Mouse (Mus musculus) megakaryocyte, embryonic 14.5 days (primary cell): ENCODE measurements at regions not wholly inside any gene's neighbourhood (a gene's known extent, or its start where the extent isn't known, plus 50 kb on each side); places are given as distances from the start of the nearest gene placed in this dataset.

ENCODE experiments used
- H3K27me3 ChIP-seq: replicated peaks from 2 replicates; pipeline ENCODE3; 2012; ENCODE audit warnings: inconsistent platforms
- H3K36me3 ChIP-seq: replicated peaks from 2 replicates; pipeline ENCODE3; 2012; ENCODE audit warnings: low read length, inconsistent platforms, mixed read lengths
- H3K4me1 ChIP-seq: 2 replicates; pipeline ENCODE4 v1.6.1; 2012; ENCODE audit warnings: inconsistent platforms
- H3K4me3 ChIP-seq: replicated peaks from 2 replicates; pipeline ENCODE3; 2012; ENCODE audit warnings: moderate library complexity, mild to moderate bottlenecking, inconsistent platforms
- H3K9me3 ChIP-seq: 2 replicates; pipeline ENCODE4 v1.6.1; 2012; ENCODE audit warnings: inconsistent platforms
- FLI1 ChIP-seq: IDR thresholded peaks from 2 replicates; pipeline ENCODE4 v1.6.1; 2012; ENCODE audit warnings: low read length, inconsistent platforms, mixed read lengths
- GATA1 ChIP-seq: IDR thresholded peaks from 3 replicates; pipeline ENCODE4 v1.6.1; 2012; ENCODE audit warnings: mixed read lengths, low read length, inconsistent platforms, borderline replicate concordance

DNA sequence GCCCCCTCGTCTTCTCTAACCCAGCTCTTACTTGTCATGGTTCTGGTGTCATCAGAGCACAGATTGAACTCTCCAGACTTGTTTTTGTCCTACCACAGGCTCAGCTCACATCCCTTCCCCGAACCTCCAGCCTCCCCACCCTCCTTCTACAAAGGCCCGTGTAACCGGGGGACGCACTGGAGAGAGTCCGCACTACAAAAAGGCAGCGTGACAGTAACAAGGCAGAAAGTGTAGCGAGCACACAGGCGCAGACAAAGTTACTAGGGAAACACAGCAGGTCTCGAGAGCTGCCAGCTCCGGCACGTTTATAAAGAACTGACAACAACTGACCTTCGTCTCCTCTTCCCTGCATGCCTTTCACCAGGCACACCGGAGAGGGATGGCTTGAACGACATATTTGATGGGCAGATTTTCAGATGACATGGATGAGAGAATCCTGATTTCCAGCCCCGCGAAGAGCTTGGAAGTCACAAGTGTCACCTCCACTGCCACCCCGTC lies 260.2 kb upstream of the Zfp64 start:
- Histone ChIP-seq H3K36me3 (no peaks in the 10 kb centered on the region), H3K27me3 (no peaks in the 10 kb centered on the region), H3K4me3 (no peak overlapping the region), H3K4me1 (no peaks in the 10 kb centered on the region), H3K9me3 (peaks cover 67% of the 10 kb centered on the region)
- TF ChIP-seq FLI1 (no peak), GATA1 (no peak)

DNA sequence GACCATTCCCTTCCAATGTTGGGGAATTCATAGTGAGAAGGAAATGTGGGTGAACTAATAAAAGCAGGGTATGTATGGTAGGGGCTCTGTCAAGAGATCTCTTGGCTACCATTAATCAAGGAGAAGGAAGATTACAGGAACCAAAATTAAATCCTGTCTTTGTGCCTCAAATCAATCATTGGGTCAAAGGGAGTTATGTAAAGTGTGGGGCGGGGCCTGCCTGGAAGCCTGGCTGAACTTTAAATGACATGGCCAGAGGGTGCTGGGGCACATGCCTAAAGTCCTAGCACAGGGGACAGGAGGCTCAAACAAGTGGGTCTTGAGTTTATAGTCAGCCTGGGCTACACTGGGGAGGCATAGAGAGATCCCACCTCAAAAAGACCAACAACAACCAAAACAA lies 259.0 kb upstream of the Zfp64 start:
- Histone ChIP-seq H3K9me3 (peaks cover 63% of the 10 kb centered on the region), H3K4me3 (no peak overlapping the region), H3K4me1 (no peaks in the 10 kb centered on the region), H3K36me3 (no peaks in the 10 kb centered on the region), H3K27me3 (no peaks in the 10 kb centered on the region)
- TF ChIP-seq FLI1: no peak
- TF ChIP-seq GATA1: no peak

GRCm38 (mm10) chr2:169213314-169213713 lies 257.9 kb upstream of the Zfp64 start:
- Histone ChIP-seq H3K36me3 (no peaks in the 10 kb centered on the region), H3K27me3 (no peaks in the 10 kb centered on the region), H3K4me3 (no peak overlapping the region), H3K9me3 (peaks cover 70% of the 10 kb centered on the region), H3K4me1 (no peaks in the 10 kb centered on the region)
- no peak for TF ChIP-seq GATA1
- TF ChIP-seq FLI1: no peak

GRCm38 (mm10) chr2:169212676-169213257 lies 257.4 kb upstream of the Zfp64 start:
- Histone ChIP-seq H3K9me3 (peaks cover 70% of the 10 kb centered on the region), H3K27me3 (no peaks in the 10 kb centered on the region), H3K36me3 (no peaks in the 10 kb centered on the region), H3K4me1 (no peaks in the 10 kb centered on the region), H3K4me3 (no peak overlapping the region)
- TF ChIP-seq FLI1: no peak
- no peak for TF ChIP-seq GATA1

GRCm38 (mm10) chr2:169204254-169204752 lies 248.9 kb upstream of the Zfp64 start:
- Histone ChIP-seq H3K4me3 (no peak overlapping the region), H3K27me3 (no peaks in the 10 kb centered on the region), H3K4me1 (no peaks in the 10 kb centered on the region), H3K36me3 (no peaks in the 10 kb centered on the region), H3K9me3 (peaks cover 73% of the 10 kb centered on the region)
- TF ChIP-seq FLI1: no peak

DNA sequence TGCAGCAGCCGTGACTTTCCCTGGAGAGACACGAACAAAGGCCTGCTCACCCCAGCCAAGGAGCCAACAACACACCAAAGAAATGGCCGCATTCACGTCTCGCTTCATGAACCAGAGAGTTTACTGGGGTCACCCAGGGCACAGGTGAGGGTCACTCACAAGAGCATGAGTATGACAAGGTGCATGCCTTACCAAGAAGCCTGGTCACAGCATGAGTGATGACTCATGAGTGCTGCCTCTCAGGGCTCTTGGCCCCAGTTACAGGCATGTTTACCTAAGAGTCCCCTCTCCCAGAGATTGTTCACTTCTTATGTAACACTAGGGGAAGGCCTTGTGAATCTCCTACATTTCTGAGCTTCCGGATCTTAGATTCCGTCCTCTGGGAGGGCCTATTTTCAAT lies 236.6 kb upstream of the Zfp64 start:
- Histone ChIP-seq H3K9me3 (peaks cover 74% of the 10 kb centered on the region), H3K4me3 (no peak overlapping the region), H3K4me1 (no peaks in the 10 kb centered on the region; the same call in 1 of the 2 replicates), H3K36me3 (no peaks in the 10 kb centered on the region), H3K27me3 (no peaks in the 10 kb centered on the region)
- no peak for TF ChIP-seq FLI1
- no peak for TF ChIP-seq GATA1

DNA sequence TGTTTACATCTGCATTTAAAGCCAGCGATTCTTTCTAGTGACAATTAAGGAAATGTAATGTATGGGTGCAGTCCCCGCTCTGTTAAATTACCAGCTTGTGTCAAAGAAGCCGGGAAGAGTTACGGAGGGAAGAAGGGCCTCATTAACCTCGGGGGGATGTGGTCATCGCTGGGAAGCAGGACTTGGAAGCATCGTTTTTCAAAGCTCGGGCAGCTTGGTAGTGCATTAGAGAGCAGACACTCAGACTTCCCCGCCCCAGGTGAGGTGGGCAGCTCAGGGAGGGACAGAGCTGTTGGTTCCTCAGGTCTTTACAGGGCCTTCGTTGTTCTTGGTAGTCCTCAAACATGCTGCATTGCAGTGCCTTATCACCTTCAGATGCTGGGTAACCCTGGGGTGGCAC lies 236.1 kb upstream of the Zfp64 start:
- Histone ChIP-seq H3K4me3 (no peak overlapping the region), H3K9me3 (peaks cover 79% of the 10 kb centered on the region)
- TF ChIP-seq FLI1 (no peak), GATA1 (no peak)

GRCm38 (mm10) chr2:169177565-169177964 lies 222.2 kb upstream of the Zfp64 start:
- H3K36me3 ChIP-seq: no peaks in the 10 kb centered on the region
- H3K4me3 ChIP-seq: no peak overlapping the region
- H3K4me1 ChIP-seq: no peaks in the 10 kb centered on the region
- TF ChIP-seq FLI1: no peak
- TF ChIP-seq GATA1: no peak
- peaks cover 94% of the 10 kb centered on the region for H3K9me3 ChIP-seq
- no peaks in the 10 kb centered on the region for H3K27me3 ChIP-seq

More for the DNA sequence above, 236.1 kb upstream of the Zfp64 start:
- Histone ChIP-seq H3K4me1 (no peaks in the 10 kb centered on the region; the same call in 1 of the 2 replicates), H3K36me3 (no peaks in the 10 kb centered on the region), H3K27me3 (no peaks in the 10 kb centered on the region)

GRCm38 (mm10) chr2:169168795-169169194 lies 213.4 kb upstream of the Zfp64 start:
- no peak for TF ChIP-seq GATA1
- no peak for TF ChIP-seq FLI1
- H3K4me1 ChIP-seq: no peaks in the 10 kb centered on the region
- H3K9me3 ChIP-seq: peaks cover 79% of the 10 kb centered on the region
- no peaks in the 10 kb centered on the region for H3K27me3 ChIP-seq
- H3K4me3 ChIP-seq: no peak overlapping the region
- H3K36me3 ChIP-seq: no peaks in the 10 kb centered on the region

GRCm38 (mm10) chr2:169168376-169168775 lies 213.0 kb upstream of the Zfp64 start:
- TF ChIP-seq FLI1 (no peak), GATA1 (no peak)
- no peaks in the 10 kb centered on the region for H3K36me3 ChIP-seq
- peaks cover 79% of the 10 kb centered on the region for H3K9me3 ChIP-seq

DNA sequence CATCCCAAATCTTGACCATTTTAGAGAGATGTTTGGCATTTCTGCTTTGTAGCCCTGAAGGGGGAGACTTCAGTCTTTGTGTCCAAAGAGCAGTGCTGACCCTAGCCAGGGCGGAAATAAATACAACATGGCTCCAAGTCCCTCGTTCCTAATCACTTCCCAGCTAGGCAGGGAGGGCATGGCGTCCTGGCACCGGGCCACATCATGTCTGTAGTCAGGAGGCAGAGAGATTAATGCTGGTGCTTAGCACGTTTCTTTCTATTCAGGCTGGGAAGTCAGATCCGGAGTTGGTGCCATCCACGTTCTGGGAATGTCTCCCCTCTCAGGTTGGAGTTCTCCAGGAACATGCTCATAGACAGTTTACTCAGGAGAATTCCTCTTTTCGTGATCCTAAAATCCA lies 206.3 kb upstream of the Zfp64 start:
- no peak for TF ChIP-seq GATA1
- no peak for TF ChIP-seq FLI1
- H3K4me3 ChIP-seq: no peak overlapping the region
- peaks cover 79% of the 10 kb centered on the region for H3K9me3 ChIP-seq
- no peaks in the 10 kb centered on the region for H3K27me3 ChIP-seq
- H3K36me3 ChIP-seq: no peaks in the 10 kb centered on the region
- H3K4me1 ChIP-seq: no peaks in the 10 kb centered on the region

More at GRCm38 (mm10) chr2:169168376-169168775, 213.0 kb upstream of the Zfp64 start:
- Histone ChIP-seq H3K4me3 (no peak overlapping the region), H3K27me3 (no peaks in the 10 kb centered on the region), H3K4me1 (no peaks in the 10 kb centered on the region)
